Mouse (Mus musculus): ENCODE measurements around the gene Arhgef26.

- no peak for TF ChIP-seq POLR2A (IDR thresholded peaks at IDR 0.05; ENCODE audit: low read depth, low read length)
- TF ChIP-seq CTCF (IDR thresholded peaks at IDR 0.05; ENCODE audit: extremely low read depth, insufficient read length, insufficient replicate concordance, low read depth, low read length), result no peak
Measured at GRCm38 (mm10) chr3:62372841-62373240, 34.7 kb downstream of the Arhgef26 start.
